Mouse (Mus musculus): ENCODE data around the gene Tbcc. TPM values are rescaled to one million over a fixed set of nuclear protein-coding genes. Genes with fewer than 3 reads are reported as not detected.

Gene Tbcc
- polyA plus RNA-seq, 1 experiment from 2014 or later: 73.7 TPM

DNA sequence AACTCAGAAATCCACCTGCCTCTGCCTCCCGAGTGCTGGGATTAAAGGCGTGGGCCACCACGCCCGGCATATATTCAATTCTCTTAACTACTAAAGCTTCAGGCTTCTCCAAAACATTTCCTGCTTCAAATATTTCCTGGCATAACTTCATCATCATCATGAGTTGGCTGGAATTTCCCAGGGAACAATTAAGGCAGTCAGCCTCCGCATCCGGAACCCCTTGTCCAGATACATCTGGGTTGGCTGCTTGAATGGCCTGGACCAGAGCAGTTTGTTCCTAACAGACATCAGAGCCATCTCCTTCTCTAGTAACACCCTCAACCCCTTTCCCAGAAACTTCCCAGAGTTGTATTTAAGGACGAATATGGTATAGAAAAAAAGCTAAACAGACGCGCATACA is 4.9 kb downstream of the Tbcc start:
- 95% methylated on average over 9 of the region's 9 CpGs for WGBS
- Histone ChIP-seq H3K4me2 (ENCODE audit: low read depth, low read length) (no peak overlapping the region), H3K27me3 (ENCODE audit: control insufficient read depth, insufficient read depth, low read length) (no peaks in the 10 kb centered on the region), H3K27ac (replicated peaks; ENCODE audit: low read depth, low read length) (no peak overlapping the region), H3K9me3 (replicated peaks; ENCODE audit: control insufficient read depth, low read length) (no peaks in the 10 kb centered on the region), H3K4me1 (ENCODE audit: control insufficient read depth, insufficient read depth, low read length) (peaks cover 4% of the 10 kb centered on the region), H3K9ac (replicated peaks; ENCODE audit: low read length) (no peak overlapping the region), H3K4me3 (ENCODE audit: low read depth, low read length) (no peak overlapping the region), H3K36me3 (replicated peaks; ENCODE audit: control insufficient read depth, insufficient read depth, low read depth, low read length) (no peaks in the 10 kb centered on the region)
- DNase-seq (ENCODE audit: low spot score) (no peak), ATAC-seq (replicated peaks; ENCODE audit: insufficient number of reproducible peaks, low FRiP score, low TSS enrichment, low read depth) (no peak)

DNA sequence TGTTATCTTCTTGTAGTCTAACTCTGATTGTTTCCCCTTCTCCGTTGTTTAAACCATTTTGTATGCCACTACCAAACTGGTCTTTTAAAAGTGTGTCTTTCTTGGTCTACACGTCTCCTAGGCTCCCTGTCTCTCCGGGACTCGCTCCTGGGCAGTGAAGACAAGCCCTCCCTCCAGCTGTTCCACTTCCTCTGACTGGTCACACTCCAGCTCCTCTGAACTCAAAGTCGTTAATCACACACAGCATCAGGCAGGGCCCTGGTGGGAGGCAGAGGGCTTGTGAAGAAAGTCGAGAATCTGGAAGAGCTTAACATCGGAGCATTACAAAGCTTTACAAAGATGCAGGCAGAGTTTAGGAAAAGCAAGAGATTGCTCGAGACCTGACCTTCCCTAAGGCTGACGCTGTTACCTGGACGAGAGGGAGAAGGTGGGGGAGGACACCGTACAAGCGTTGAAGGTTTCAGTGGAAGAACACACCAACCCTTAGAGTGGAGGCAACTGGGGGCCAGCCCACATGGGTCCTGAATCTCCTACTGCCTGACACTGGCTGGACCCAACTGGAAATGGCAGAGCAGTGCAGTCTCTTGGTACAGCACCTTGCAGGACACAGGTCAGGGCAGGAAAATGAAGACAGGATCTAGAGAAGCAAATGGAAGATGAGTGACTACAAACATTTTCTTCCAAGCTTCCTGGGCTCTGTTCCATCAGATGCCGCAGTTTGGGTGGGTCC is 6.9 kb downstream of the Tbcc start:
- no peak overlapping the region for H3K4me2 ChIP-seq (ENCODE audit: low read depth, low read length)
- DNase-seq (ENCODE audit: low spot score): no peak
- peaks cover 3% of the 10 kb centered on the region for H3K4me1 ChIP-seq (ENCODE audit: control insufficient read depth, insufficient read depth, low read length)
- no peaks in the 10 kb centered on the region for H3K27me3 ChIP-seq (ENCODE audit: control insufficient read depth, insufficient read depth, low read length)
- no peaks in the 10 kb centered on the region for H3K36me3 ChIP-seq (replicated peaks; ENCODE audit: control insufficient read depth, insufficient read depth, low read depth, low read length)
- H3K4me3 ChIP-seq (ENCODE audit: low read depth, low read length): no peak overlapping the region
- no peak for ATAC-seq (replicated peaks; ENCODE audit: insufficient number of reproducible peaks, low FRiP score, low TSS enrichment, low read depth)
- H3K9me3 ChIP-seq (replicated peaks; ENCODE audit: control insufficient read depth, low read length): no peaks in the 10 kb centered on the region
- no peak overlapping the region for H3K27ac ChIP-seq (replicated peaks; ENCODE audit: low read depth, low read length)
- H3K9ac ChIP-seq (replicated peaks; ENCODE audit: low read length): no peak overlapping the region
- 54% methylated on average over 13 of the region's 13 CpGs for WGBS

- H3K9me3 ChIP-seq (replicated peaks; ENCODE audit: control insufficient read depth, low read length): no peaks in the 10 kb centered on the region
- no peak overlapping the region for H3K4me2 ChIP-seq (ENCODE audit: low read depth, low read length)
- no peak overlapping the region for H3K27ac ChIP-seq (replicated peaks; ENCODE audit: low read depth, low read length)
- H3K27me3 ChIP-seq (ENCODE audit: control insufficient read depth, insufficient read depth, low read length): no peaks in the 10 kb centered on the region
- DNase-seq (ENCODE audit: low spot score) (no peak), ATAC-seq (replicated peaks; ENCODE audit: insufficient number of reproducible peaks, low FRiP score, low TSS enrichment, low read depth) (no peak)
- WGBS: 59% methylated on average over 2 of the region's 2 CpGs
- H3K36me3 ChIP-seq (replicated peaks; ENCODE audit: control insufficient read depth, insufficient read depth, low read depth, low read length): no peaks in the 10 kb centered on the region
- H3K9ac ChIP-seq (replicated peaks; ENCODE audit: low read length): no peak overlapping the region
- H3K4me3 ChIP-seq (ENCODE audit: low read depth, low read length): no peak overlapping the region
- H3K4me1 ChIP-seq (ENCODE audit: control insufficient read depth, insufficient read depth, low read length): no peaks in the 10 kb centered on the region
Observed at GRCm38 (mm10) chr17:46900941-46901340, 10.5 kb downstream of the Tbcc start.

DNA sequence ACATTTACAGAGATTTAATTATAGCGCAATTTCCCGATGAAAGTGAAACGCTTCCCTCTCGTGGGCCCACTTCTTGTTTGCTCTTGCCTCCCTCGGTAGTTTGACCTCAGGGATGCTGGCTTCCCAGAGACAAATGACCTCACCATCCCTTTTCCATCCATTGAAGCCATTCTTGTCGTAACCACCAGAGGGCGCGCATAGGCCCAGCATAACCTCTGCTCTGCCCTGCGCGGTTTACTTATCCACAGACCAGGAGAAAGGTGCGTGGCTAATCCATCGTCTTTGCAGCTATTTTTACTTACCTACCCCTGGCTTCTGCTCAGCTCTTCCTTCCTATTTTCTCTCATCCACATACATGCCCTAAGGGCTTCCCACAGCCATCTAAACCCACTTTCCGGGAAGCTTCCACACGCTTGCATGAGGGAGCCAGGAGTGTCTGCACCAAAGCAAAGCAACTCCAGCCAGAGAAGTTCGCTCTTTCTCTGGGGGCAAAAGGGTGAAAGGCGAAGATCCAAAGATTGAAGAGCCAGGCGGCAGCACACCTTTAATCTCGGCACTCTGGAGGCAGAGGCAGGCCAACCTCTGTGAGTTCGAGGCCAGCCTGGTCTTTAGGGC is 13.5 kb downstream of the Tbcc start:
- ATAC-seq (replicated peaks; ENCODE audit: insufficient number of reproducible peaks, low FRiP score, low TSS enrichment, low read depth): peak; percentile 65; the same call in 1 of the 2 replicates
- Histone ChIP-seq H3K27ac (replicated peaks; ENCODE audit: low read depth, low read length) (no peak overlapping the region), H3K9ac (replicated peaks; ENCODE audit: low read length) (no peak overlapping the region; the same call in 1 of the 2 replicates)

GRCm38 (mm10) chr17:46910186-46910585 is 19.7 kb downstream of the Tbcc start, which contains the start of gene Prph2:
Gene Prph2 (plus strand): TSS chr17:46910459.
- H3K9ac ChIP-seq (replicated peaks; ENCODE audit: low read length): no peak within 1 kb of the TSS
- DNase-seq (ENCODE audit: low spot score): no peak
- H3K4me2 ChIP-seq (ENCODE audit: low read depth, low read length): no peak within 1 kb of the TSS
- no peaks in the 10 kb centered on the region for H3K9me3 ChIP-seq (replicated peaks; ENCODE audit: control insufficient read depth, low read length)
- no peaks in the 10 kb centered on the region for H3K27me3 ChIP-seq (ENCODE audit: control insufficient read depth, insufficient read depth, low read length)
- no peak within 1 kb of the TSS for H3K27ac ChIP-seq (replicated peaks; ENCODE audit: low read depth, low read length)
- no peak for ATAC-seq (replicated peaks; ENCODE audit: insufficient number of reproducible peaks, low FRiP score, low TSS enrichment, low read depth)
- WGBS: 87% methylated on average over 10 of the region's 10 CpGs
- H3K4me1 ChIP-seq (ENCODE audit: control insufficient read depth, insufficient read depth, low read length): no peaks in the 10 kb centered on the region
- H3K36me3 ChIP-seq (replicated peaks; ENCODE audit: control insufficient read depth, insufficient read depth, low read depth, low read length): no peaks in the 10 kb centered on the region
- no peak within 1 kb of the TSS for H3K4me3 ChIP-seq (ENCODE audit: low read depth, low read length)

More for the DNA sequence above, 13.5 kb downstream of the Tbcc start:
- Histone ChIP-seq H3K36me3 (replicated peaks; ENCODE audit: control insufficient read depth, insufficient read depth, low read depth, low read length) (no peaks in the 10 kb centered on the region), H3K4me3 (ENCODE audit: low read depth, low read length) (no peak overlapping the region), H3K9me3 (replicated peaks; ENCODE audit: control insufficient read depth, low read length) (no peaks in the 10 kb centered on the region), H3K4me1 (ENCODE audit: control insufficient read depth, insufficient read depth, low read length) (no peaks in the 10 kb centered on the region), H3K27me3 (ENCODE audit: control insufficient read depth, insufficient read depth, low read length) (no peaks in the 10 kb centered on the region), H3K4me2 (ENCODE audit: low read depth, low read length) (no peak overlapping the region)
- WGBS: 21% methylated on average over 19 of the region's 19 CpGs
- DNase-seq (ENCODE audit: low spot score): peak; percentile 88

DNA sequence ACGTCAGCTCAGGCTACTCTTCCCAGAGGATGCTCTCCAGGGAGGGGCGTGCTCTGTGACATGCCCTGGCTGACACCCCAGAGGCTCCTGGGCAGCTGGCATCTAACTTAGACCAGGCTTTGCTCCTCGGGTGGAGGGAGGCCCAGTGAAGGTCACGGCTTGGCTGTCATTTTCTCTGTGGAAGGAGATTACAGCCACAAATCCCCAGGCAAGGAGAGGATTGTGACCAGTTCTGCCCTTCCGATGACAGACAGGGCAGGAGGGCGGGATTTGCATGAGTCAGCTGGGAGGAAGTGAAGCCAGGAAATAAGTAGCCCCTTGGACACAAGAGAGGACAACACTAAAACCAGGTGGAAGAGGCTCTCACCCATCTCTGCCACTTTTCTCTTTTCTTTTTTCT is 21.8 kb downstream of the Tbcc start:
- DNase-seq (ENCODE audit: low spot score) (no peak), ATAC-seq (replicated peaks; ENCODE audit: insufficient number of reproducible peaks, low FRiP score, low TSS enrichment, low read depth) (no peak)
- no peaks in the 10 kb centered on the region for H3K9me3 ChIP-seq (replicated peaks; ENCODE audit: control insufficient read depth, low read length)
- H3K4me1 ChIP-seq (ENCODE audit: control insufficient read depth, insufficient read depth, low read length): no peaks in the 10 kb centered on the region
- no peaks in the 10 kb centered on the region for H3K36me3 ChIP-seq (replicated peaks; ENCODE audit: control insufficient read depth, insufficient read depth, low read depth, low read length)
- no peak overlapping the region for H3K4me2 ChIP-seq (ENCODE audit: low read depth, low read length)
- H3K4me3 ChIP-seq (ENCODE audit: low read depth, low read length): no peak overlapping the region
- no peak overlapping the region for H3K27ac ChIP-seq (replicated peaks; ENCODE audit: low read depth, low read length)
- WGBS: 31% methylated on average over 6 of the region's 6 CpGs
- H3K27me3 ChIP-seq (ENCODE audit: control insufficient read depth, insufficient read depth, low read length): no peaks in the 10 kb centered on the region
- no peak overlapping the region for H3K9ac ChIP-seq (replicated peaks; ENCODE audit: low read length)

- H3K36me3 ChIP-seq (replicated peaks; ENCODE audit: control insufficient read depth, insufficient read depth, low read depth, low read length): no peaks in the 10 kb centered on the region
- H3K4me3 ChIP-seq (ENCODE audit: low read depth, low read length): no peak overlapping the region
- H3K9ac ChIP-seq (replicated peaks; ENCODE audit: low read length): no peak overlapping the region
- H3K4me2 ChIP-seq (ENCODE audit: low read depth, low read length): no peak overlapping the region
- WGBS: 72% methylated on average over 3 of the region's 3 CpGs
- no peaks in the 10 kb centered on the region for H3K4me1 ChIP-seq (ENCODE audit: control insufficient read depth, insufficient read depth, low read length)
- ATAC-seq (replicated peaks; ENCODE audit: insufficient number of reproducible peaks, low FRiP score, low TSS enrichment, low read depth): no peak
- H3K27ac ChIP-seq (replicated peaks; ENCODE audit: low read depth, low read length): no peak overlapping the region
- DNase-seq (ENCODE audit: low spot score): no peak
- H3K27me3 ChIP-seq (ENCODE audit: control insufficient read depth, insufficient read depth, low read length): no peaks in the 10 kb centered on the region
- no peaks in the 10 kb centered on the region for H3K9me3 ChIP-seq (replicated peaks; ENCODE audit: control insufficient read depth, low read length)
Observed at GRCm38 (mm10) chr17:46915129-46915528, 24.6 kb downstream of the Tbcc start.

DNA sequence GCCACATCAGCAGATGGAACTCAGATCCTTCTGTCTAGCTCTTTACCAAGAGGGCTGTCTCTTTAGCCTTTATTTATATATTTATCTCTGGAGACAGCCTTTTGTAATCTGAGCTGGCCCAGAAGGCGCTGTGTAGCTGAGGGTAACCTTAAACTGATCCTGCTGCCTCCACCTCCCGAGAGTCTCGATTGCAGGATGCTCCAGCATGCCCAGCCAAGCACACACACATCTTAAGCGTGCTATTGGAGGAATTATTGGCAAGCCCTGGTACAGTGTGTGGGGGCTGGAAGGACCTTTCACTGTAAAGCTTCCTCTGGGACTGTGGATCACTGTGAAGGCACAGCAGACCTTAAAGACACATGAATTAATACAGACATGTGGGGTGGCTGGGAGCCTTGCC is 28.5 kb downstream of the Tbcc start:
- Histone ChIP-seq H3K27me3 (ENCODE audit: control insufficient read depth, insufficient read depth, low read length) (no peaks in the 10 kb centered on the region), H3K4me2 (ENCODE audit: low read depth, low read length) (no peak overlapping the region), H3K27ac (replicated peaks; ENCODE audit: low read depth, low read length) (no peak overlapping the region), H3K4me3 (ENCODE audit: low read depth, low read length) (no peak overlapping the region), H3K9me3 (replicated peaks; ENCODE audit: control insufficient read depth, low read length) (no peaks in the 10 kb centered on the region), H3K4me1 (ENCODE audit: control insufficient read depth, insufficient read depth, low read length) (no peaks in the 10 kb centered on the region), H3K36me3 (replicated peaks; ENCODE audit: control insufficient read depth, insufficient read depth, low read depth, low read length) (no peaks in the 10 kb centered on the region), H3K9ac (replicated peaks; ENCODE audit: low read length) (no peak overlapping the region)
- no peak; the same call in 1 of the 2 replicates for ATAC-seq (replicated peaks; ENCODE audit: insufficient number of reproducible peaks, low FRiP score, low TSS enrichment, low read depth)
- WGBS: 32% methylated on average over 4 of the region's 4 CpGs
- DNase-seq (ENCODE audit: low spot score): peak; percentile 12

Measured in embryonic facial prominence, embryonic 11.5 days (tissue).